Comparison of ENCODE assay signal across 9 mouse cellular contexts in the genomic region with DNA sequence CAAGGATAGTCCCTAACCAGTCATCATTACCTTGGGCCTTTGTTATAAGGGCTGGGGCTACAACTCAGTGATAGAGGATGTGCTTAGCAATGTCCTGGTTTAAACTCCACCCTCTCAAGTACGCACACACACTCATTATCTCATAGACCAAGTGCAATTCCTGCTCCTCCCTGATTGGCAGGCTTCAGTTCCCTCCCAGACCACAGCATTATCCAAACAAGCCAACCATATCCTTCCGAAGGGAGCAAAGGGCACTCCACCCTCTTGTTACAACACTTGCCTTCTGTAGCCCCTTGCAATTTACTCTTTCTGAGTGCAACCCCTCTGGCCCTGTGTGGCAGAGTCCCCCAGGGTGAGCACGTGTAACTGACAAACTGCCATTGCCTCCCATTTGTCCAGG. TPM values are rescaled to one million over a fixed set of nuclear protein-coding genes. Genes with fewer than 3 reads are reported as not detected.
A peak's percentile ranks its signal among the peaks of the same experiment; 100 is the strongest.
DNase-seq lines count a peak whose midpoint lies in the region; ATAC-seq lines count a peak whose summit lies in the region.
"Had no signal": no experiment of that assay in that cellular context is flagged by ENCODE, and none has a peak within 500 bp of the region (broad histone marks: within the 10 kb centered on the region; RNA-seq: fewer than 3 reads in every experiment).

No protein-coding gene starts in this region.

- H3K27ac ChIP-seq in kidney, embryonic 16.5 days (ENCODE audit: low read length): no peak overlapping the region

- no peaks in the 10 kb centered on the region for H3K9me3 ChIP-seq in kidney, embryonic 16.5 days (ENCODE audit: low read length)

- DNase-seq in embryo, embryonic 10.5 days (ENCODE audit: low spot score): peak; percentile 9
- no peak for DNase-seq in embryo, embryonic 9.5 days (ENCODE audit: extremely low spot score)
- peak; percentile 87 for DNase-seq in c-Kit-positive CD71-positive TER-119-positive erythroid progenitor cells, embryonic 14.5 days (ENCODE audit: low spot score)
- peak; percentile 64 for DNase-seq in lung, postnatal 25 days (ENCODE audit: low spot score)
- DNase-seq in cerebellum, adult 11 months: no peak
- DNase-seq in left cerebral cortex, postnatal 25 days (ENCODE audit: low spot score in 2 of 2): no peak
- no peak for DNase-seq in adrenal gland, adult (ENCODE audit: inconsistent age in 2 of 2, low spot score in 1 of 2)
- DNase-seq: cerebellum, adult 8-10 months had no signal

- H3K4me1 ChIP-seq in kidney, embryonic 16.5 days (ENCODE audit: insufficient read depth, low read length): no peaks in the 10 kb centered on the region

- H3K27me3 ChIP-seq in kidney, embryonic 16.5 days (ENCODE audit: insufficient read depth, low read length): no peaks in the 10 kb centered on the region

- H3K4me2 ChIP-seq in kidney, embryonic 16.5 days (replicated peaks; ENCODE audit: low read depth, low read length): no peak overlapping the region

- no peak overlapping the region for H3K9ac ChIP-seq in kidney, embryonic 16.5 days (replicated peaks; ENCODE audit: low read length)

- ATAC-seq in kidney, embryonic 16.5 days (ENCODE audit: low FRiP score, low TSS enrichment): peak; percentile 54; the same call in 1 of the 2 replicates

- intact Hi-C loops in left cerebral cortex, postnatal 25 days (cut with DNase I): no loop called here

- H3K36me3 ChIP-seq in kidney, embryonic 16.5 days (ENCODE audit: insufficient read depth, low read length): no peaks in the 10 kb centered on the region

- H3K4me3 ChIP-seq in kidney, embryonic 16.5 days (ENCODE audit: low read length): no peak overlapping the region

- WGBS in kidney, embryonic 16.5 days: 21% methylated on average over 3 of the region's 3 CpGs

RNA-seq across cellular contexts. Expression of gene Nup160, which starts 15.6 kb away (rescaled TPM):
- 45.6 and 49.6 TPM in 2 replicates for polyA plus RNA-seq in kidney, embryonic 16.5 days (2015; fragmentation: Nextera tagmentation; extraction: Ambion mirVana)
- 10 to 100 TPM; 18.2 to 20.7 TPM for total RNA-seq in left cerebral cortex, postnatal 25 days (2021)

Comparison
In these comparisons a context has a peak if more than half of its experiments do, and no peak if none do; other contexts are left out.
1. DNase-seq: peak in embryo, embryonic 10.5 days (single experiment), c-Kit-positive CD71-positive TER-119-positive erythroid progenitor cells, embryonic 14.5 days (single experiment) and lung, postnatal 25 days (single experiment); none in embryo, embryonic 9.5 days (single experiment), cerebellum, adult 11 months (single experiment), left cerebral cortex, postnatal 25 days (0 of 2) and adrenal gland, adult (0 of 2).